Mouse (Mus musculus) liver, embryonic 11.5 days (tissue): ENCODE results near the gene Nkain1. TPM values are rescaled to one million over a fixed set of nuclear protein-coding genes. Genes with fewer than 3 reads are reported as not detected.

Source experiments
- ATAC-seq: fragments of 200-750 bp; cut with Nextera tagmentation; replicated peaks from 2 replicates; pipeline ENCODE4 v1.8.0; 2017; ENCODE audit warnings: moderate number of reproducible peaks, mild to moderate bottlenecking, moderate TSS enrichment, moderate library complexity; ENCODE audit not compliant: low FRiP score
- DNase-seq: peaks from one replicate; pipeline ENCODE4 v3.0.0-alpha.2; 2017; ENCODE audit warnings: low spot score
- H3K27ac ChIP-seq: fragments of 300-500 bp; sonication (generic); 2 replicates; pipeline ENCODE4 v1.5.1; 2014; ENCODE audit warnings: mild to moderate bottlenecking, low read depth, low read length, control low read depth
- H3K27me3 ChIP-seq: fragments of 300-500 bp; sonication (generic); replicated peaks from 2 replicates; pipeline ENCODE4 v1.6.1; 2014; ENCODE audit warnings: low read length, mixed read lengths; ENCODE audit not compliant: control insufficient read depth, insufficient read depth
- H3K36me3 ChIP-seq: fragments of 300-500 bp; sonication (generic); 2 replicates; pipeline ENCODE4 v1.6.1; 2014; ENCODE audit warnings: mild to moderate bottlenecking, low read length, moderate library complexity, mixed read lengths; ENCODE audit not compliant: control insufficient read depth, insufficient read depth
- H3K4me1 ChIP-seq: fragments of 300-500 bp; sonication (generic); replicated peaks from 2 replicates; pipeline ENCODE4 v1.6.1; 2014; ENCODE audit warnings: low read length, mixed read lengths; ENCODE audit not compliant: control insufficient read depth, insufficient read depth
- H3K4me2 ChIP-seq: fragments of 300-500 bp; sonication (generic); 2 replicates; pipeline ENCODE4 v1.6.1; 2014; ENCODE audit warnings: mild to moderate bottlenecking, control low read depth, moderate library complexity
- H3K4me3 ChIP-seq: fragments of 300-500 bp; sonication (generic); 2 replicates; pipeline ENCODE4 v1.5.1; 2014; ENCODE audit warnings: low read depth, low read length, control low read depth
- H3K9ac ChIP-seq: fragments of 300-500 bp; sonication (generic); 2 replicates; pipeline ENCODE4 v1.6.1; 2014; ENCODE audit warnings: low read depth, low read length, control low read depth
- H3K9me3 ChIP-seq: fragments of 300-500 bp; sonication (generic); 2 replicates; pipeline ENCODE4 v1.6.1; 2016; ENCODE audit warnings: low read length, inconsistent platforms, mixed read lengths; ENCODE audit not compliant: control insufficient read depth
- WGBS: fragments of 180-500 bp; shearing (Covaris S2); extraction: QIAGEN DNeasy Blood & Tissue Kit; methylation state at CpG from one replicate; pipeline ENCODE4 v1.1.7; 2014; 5-methylcytosine and 5-hydroxymethylcytosine counted together
- polyA plus RNA-seq: library from polyadenylated mRNA; unstranded; fragments of >200 nt; fragmentation: Nextera tagmentation; extraction: Ambion mirVana; gene quantifications from 2 replicates; pipeline ENCODE4 v1.2.1, GENCODE M21; 2014

Gene Nkain1
- polyA plus RNA-seq: 1.3 and 1.8 TPM in 2 replicates

DNA sequence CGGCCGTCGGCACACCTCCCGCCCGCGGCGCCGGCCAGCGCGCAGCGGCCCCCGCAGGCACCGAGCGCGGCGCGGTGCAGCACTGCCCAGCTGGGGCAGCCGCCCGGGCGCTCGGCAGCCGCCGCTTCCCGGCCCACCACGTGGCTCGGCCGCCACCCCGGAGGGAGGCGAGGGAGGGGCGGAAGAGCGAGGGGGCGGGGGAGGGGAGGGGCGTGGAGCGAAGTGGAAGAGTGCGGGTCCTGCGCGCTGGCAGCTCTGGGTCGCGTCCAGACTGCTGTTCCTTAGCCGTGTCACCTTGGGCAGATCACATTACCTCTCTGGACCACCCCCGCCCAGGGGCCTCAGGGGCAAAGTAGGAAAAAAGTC, at the start of gene Nkain1:
Gene Nkain1 (minus strand): TSS at position 126 of the 366 bp plus-strand sequence.
- H3K4me1 ChIP-seq: peaks cover 13% of the 10 kb centered on the region
- WGBS: 1% methylated on average over 39 of the region's 41 CpGs
- no peaks in the 10 kb centered on the region for H3K36me3 ChIP-seq
- no peaks in the 10 kb centered on the region for H3K9me3 ChIP-seq
- no peak within 1 kb of the TSS for H3K27ac ChIP-seq
- ATAC-seq (peak; percentile 60; the same call in 1 of the 2 replicates), DNase-seq (peak; percentile 46)
- H3K27me3 ChIP-seq: peaks cover 20% of the 10 kb centered on the region
- peak within 1 kb of the TSS; percentile 72 for H3K4me3 ChIP-seq
- peak within 1 kb of the TSS; percentile 61 for H3K9ac ChIP-seq
- H3K4me2 ChIP-seq: peak within 1 kb of the TSS; percentile 95

DNA sequence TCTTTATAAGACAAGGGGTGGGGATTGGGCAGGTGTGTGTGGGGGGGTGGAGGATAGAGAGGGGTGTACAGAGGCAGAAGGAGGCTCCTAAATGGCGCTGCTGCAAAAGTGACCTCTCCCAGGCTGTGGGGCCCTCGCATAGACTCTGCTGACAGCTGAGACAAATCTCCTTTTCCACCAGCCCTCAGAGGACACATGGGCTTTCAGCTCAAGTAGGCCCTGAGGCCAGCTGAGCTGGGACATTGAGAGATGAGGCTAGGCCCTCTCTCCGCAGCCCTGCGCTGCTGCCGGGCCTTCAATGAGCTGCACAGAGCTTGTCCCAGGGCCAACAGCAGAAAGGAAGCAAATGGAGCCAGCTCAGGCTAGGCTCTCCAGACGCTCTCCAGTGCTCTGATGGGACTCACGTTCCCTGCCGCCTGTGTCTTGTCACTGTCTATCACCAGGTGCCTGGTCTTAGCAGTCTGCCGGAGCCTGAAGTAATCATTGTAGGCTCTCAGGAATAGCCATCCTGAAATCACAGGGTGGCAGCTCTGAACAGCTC, 4.8 kb upstream of the Nkain1 start:
- WGBS: 68% methylated on average over 9 of the region's 9 CpGs
- Histone ChIP-seq H3K9me3 (no peaks in the 10 kb centered on the region), H3K4me1 (no peaks in the 10 kb centered on the region; the same call in 1 of the 2 replicates), H3K4me2 (no peak overlapping the region), H3K4me3 (no peak overlapping the region), H3K36me3 (no peaks in the 10 kb centered on the region), H3K9ac (no peak overlapping the region), H3K27ac (no peak overlapping the region), H3K27me3 (peaks cover 4% of the 10 kb centered on the region)
- no peak for DNase-seq
- no peak for ATAC-seq

DNA sequence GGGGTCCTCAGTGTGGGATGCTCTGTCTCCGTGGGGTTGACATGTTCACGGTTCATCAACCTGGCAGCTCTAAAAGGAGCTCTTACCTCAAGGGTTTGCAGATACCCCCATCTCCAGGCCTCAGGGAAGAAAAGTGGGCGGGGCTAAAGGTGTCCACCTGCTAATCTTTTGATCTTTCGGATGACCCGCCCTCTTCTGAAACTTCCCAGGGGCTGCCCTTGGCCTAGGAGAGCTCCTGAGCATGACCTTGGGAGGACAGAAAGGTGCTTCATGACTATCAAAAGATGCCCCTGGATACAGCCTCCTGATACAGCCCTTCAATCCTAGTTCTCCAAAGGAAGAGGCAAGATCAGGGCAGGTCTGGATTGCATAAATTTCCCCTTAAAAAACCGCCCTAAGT, 3.1 kb upstream of the Nkain1 start:
- peaks cover 13% of the 10 kb centered on the region for H3K4me1 ChIP-seq
- H3K36me3 ChIP-seq: no peaks in the 10 kb centered on the region
- H3K4me2 ChIP-seq: no peak overlapping the region
- H3K4me3 ChIP-seq: no peak overlapping the region
- H3K27me3 ChIP-seq: peaks cover 20% of the 10 kb centered on the region
- no peak overlapping the region for H3K27ac ChIP-seq
- ATAC-seq (no peak), DNase-seq (no peak)
- H3K9me3 ChIP-seq: no peaks in the 10 kb centered on the region
- no peak overlapping the region for H3K9ac ChIP-seq
- WGBS: 70% methylated on average over 6 of the region's 6 CpGs

DNA sequence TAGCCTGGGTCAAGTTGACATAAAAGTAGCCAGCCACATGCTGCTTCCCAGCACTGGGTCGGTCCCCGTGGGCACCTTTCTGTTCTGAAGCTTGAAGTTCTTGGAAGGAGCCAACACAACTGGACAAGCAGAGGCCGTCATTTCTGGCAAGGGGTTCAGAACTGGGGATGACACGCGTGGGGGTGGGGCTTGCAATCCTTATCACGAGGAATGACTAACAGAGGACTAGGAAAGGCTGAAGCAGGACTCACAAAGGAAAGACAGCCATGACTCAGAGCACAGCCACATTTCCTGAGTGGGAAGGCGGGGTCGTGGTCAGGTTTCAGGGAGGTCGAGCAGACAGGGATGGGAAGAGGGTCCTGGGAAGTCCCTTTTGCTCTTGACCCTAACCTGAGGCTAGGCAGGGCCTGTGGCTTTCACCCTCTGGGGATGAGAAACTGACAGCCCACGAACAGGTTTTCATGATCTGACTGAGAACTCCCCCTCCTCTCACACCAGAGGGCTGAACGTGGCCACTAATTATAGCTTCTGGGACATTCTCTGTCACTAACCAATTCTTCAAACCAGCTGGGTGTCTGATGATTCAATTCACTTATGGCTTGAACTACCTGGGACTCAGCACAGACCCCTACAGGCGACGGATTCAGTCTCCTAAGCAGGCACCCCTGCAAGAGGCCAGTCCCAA, 2.4 kb upstream of the Nkain1 start:
- Histone ChIP-seq H3K4me3 (no peak overlapping the region), H3K27me3 (peaks cover 20% of the 10 kb centered on the region), H3K9ac (no peak overlapping the region), H3K36me3 (no peaks in the 10 kb centered on the region), H3K4me1 (peaks cover 13% of the 10 kb centered on the region), H3K9me3 (no peaks in the 10 kb centered on the region), H3K4me2 (no peak overlapping the region), H3K27ac (no peak overlapping the region)
- 39% methylated on average over 13 of the region's 13 CpGs for WGBS
- DNase-seq: no peak
- no peak for ATAC-seq

DNA sequence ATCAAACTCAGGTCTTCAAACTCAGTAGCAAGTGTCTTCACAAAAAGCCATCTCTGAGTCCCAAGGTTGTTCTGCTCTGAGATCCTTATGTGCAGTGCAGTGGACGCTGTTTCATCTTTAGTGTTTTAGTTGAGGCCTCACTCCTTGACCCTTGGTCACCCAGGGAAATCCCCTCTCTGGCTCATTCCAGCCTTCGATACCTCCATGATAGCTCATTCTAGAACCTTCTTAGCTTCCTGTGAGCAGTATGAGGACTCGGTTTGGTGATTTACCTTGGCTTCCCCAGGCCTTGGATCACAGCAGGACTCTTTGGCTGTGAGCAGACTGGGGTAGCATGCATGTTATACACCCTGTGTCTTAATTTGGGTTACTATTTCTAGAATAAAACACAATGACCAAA, 1.6 kb upstream of the Nkain1 start:
- Histone ChIP-seq H3K9ac (no peak overlapping the region), H3K36me3 (no peaks in the 10 kb centered on the region), H3K9me3 (no peaks in the 10 kb centered on the region), H3K27me3 (peaks cover 20% of the 10 kb centered on the region), H3K4me1 (peaks cover 13% of the 10 kb centered on the region), H3K27ac (no peak overlapping the region), H3K4me2 (no peak overlapping the region), H3K4me3 (no peak overlapping the region)
- WGBS: 72% methylated on average over 3 of the region's 3 CpGs
- no peak for ATAC-seq
- DNase-seq: no peak

DNA sequence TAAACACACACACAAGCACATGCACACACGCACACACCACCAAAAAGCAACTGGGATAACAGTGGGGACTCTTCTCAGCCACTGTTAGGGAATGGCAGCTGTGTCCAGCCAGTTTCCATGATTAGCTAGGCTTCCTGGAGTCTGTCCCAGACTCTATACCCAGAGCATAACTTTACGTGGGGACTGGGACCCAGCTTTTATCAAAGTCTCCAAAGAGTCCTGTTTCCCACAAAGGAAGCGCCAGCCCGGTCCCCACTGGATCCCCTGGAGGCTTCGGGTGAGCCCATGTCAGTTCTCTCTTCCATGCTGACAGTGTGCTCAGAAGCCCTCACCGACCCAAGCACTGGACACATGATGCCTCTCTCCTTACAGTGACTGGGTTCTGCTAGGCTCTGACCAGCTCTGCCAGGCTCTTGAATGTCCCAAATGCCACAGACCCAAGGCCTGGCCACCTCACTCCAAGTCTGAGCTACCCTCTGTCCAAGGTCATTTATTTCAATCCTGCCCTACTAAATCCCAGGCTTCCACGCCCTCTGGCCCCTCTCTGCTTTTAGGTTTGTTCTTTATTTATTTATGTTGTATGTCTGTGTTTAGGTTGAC, 988 bp upstream of the Nkain1 start:
- DNase-seq (no peak), ATAC-seq (no peak)
- Histone ChIP-seq H3K4me2 (no peak overlapping the region), H3K9me3 (no peaks in the 10 kb centered on the region), H3K27ac (no peak overlapping the region), H3K4me3 (no peak overlapping the region), H3K9ac (no peak overlapping the region), H3K36me3 (no peaks in the 10 kb centered on the region), H3K27me3 (peaks cover 20% of the 10 kb centered on the region), H3K4me1 (peaks cover 13% of the 10 kb centered on the region)
- 73% methylated on average over 7 of the region's 7 CpGs for WGBS

DNA sequence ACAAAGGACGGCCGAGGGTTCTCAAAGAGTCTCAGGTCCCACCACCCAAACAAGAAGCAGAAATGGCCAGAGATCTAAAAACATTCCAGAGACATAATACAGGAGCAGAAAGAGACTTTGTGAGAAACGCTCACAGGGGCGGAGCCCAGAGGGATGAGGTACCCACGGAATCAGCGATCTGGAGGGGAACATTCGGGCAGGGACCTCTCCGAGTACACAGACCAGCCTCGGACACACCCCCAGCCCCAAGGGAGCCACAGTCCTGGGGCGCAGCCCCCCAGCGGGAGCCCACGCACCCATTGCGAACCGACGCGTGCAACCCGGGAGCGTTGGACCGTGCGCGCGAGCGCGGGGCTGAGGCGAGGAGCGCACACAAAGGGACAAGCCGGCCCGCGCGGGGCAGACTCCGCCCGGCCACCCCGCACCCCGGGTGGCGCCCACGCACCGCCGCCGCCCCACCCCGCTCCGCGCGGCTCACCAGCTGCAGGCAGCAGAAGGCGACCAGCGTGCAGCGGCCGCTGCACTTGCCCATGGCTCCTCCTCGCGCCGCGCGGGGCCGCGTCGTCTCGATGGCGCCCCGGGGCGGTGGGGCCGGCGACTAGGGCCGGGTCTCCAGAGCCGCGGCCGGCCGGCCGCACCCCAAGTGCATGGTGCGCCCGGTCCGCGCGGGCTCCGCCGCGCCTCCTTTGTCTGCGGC, 474 bp downstream of the Nkain1 start:
- Histone ChIP-seq H3K9me3 (no peaks in the 10 kb centered on the region), H3K27ac (no peak overlapping the region), H3K9ac (peak overlapping the region; percentile 61), H3K27me3 (peaks cover 20% of the 10 kb centered on the region), H3K4me2 (peak overlapping the region; percentile 95), H3K36me3 (no peaks in the 10 kb centered on the region), H3K4me3 (peak overlapping the region; percentile 72), H3K4me1 (peaks cover 13% of the 10 kb centered on the region)
- 0 out of 2 replicates have a peak, but pooled peaks have one; percentile 20 for ATAC-seq
- DNase-seq: peak; percentile 49
- under 1% methylated on average over 69 of the region's 76 CpGs for WGBS

DNA sequence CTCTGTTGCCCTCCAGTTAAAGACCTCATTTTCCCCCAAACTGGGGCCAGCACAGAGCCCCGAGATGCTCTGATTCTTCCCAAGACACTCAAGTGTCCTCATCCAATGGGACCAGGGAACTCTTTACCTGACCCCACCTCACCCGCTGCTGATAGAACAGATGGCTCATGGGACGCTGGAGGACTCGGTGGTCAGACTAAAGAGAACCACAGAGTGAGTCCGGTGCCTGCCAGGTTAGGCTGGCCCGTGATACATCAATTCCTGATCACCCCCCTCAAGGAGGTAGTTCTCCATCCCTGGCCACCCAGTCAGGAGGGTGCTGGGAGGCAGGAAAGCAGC, 992 bp downstream of the Nkain1 start:
- Histone ChIP-seq H3K9ac (no peak overlapping the region), H3K36me3 (no peaks in the 10 kb centered on the region), H3K27me3 (peaks cover 20% of the 10 kb centered on the region), H3K4me2 (peak overlapping the region; percentile 95), H3K4me1 (peaks cover 13% of the 10 kb centered on the region), H3K27ac (no peak overlapping the region), H3K4me3 (peak overlapping the region; percentile 72), H3K9me3 (no peaks in the 10 kb centered on the region)
- 8% methylated on average over 6 of the region's 6 CpGs for WGBS
- no peak for DNase-seq
- no peak for ATAC-seq
